Mouse (Mus musculus) cerebellum, adult 2 months (tissue): ENCODE measurements around the gene Tspan18.

ENCODE experiments used
- CTCF ChIP-seq: fragments of 200-500 bp; IDR thresholded peaks from 2 replicates; pipeline ENCODE4 v1.5.1; 2011; ENCODE audit warnings: low read depth, mild to moderate bottlenecking, control low read depth, low read length, moderate library complexity, borderline replicate concordance; ENCODE audit not compliant: insufficient read depth
- POLR2A ChIP-seq: fragments of 200-500 bp; IDR thresholded peaks from 2 replicates; pipeline ENCODE4 v1.6.1; 2011; ENCODE audit warnings: low read length, control low read depth, borderline replicate concordance; ENCODE audit not compliant: insufficient read depth

DNA sequence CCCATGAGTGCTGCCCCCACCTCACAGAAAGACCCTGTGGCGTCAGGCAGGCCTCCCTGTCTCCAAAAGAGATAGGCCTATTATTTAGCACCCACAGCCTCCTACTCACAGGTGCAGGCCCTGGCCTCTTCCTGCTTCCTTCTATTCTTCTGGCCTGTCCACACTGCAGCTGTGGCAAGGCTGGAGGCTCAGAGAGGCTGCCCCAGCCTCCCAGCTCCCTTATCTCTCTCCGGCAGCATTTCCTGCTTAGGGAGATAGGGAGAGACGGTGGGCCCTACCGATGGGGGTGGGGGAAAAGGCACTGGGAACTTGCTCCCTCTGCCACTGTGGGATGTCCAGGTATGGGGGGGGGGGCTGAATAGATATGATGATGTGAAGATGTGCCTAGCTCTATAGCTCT, 19.4 kb upstream of the Tspan18 start:
- TF ChIP-seq CTCF = no peak
- no peak for TF ChIP-seq POLR2A
